Mouse (Mus musculus): ENCODE measurements at regions not wholly inside any gene's neighbourhood (a gene's known extent, or its start where the extent isn't known, plus 50 kb on each side); places are given as distances from the start of the nearest gene placed in this dataset.

GRCm38 (mm10) chrX:47328817-47329216 lies 564.0 kb downstream of the Smarca1 start:
- TF ChIP-seq CTCF (IDR thresholded peaks at IDR 0.05; ENCODE audit: low read depth, low read length), result no peak
- TF ChIP-seq POLR2A (IDR thresholded peaks at IDR 0.05; ENCODE audit: insufficient read depth, low read length), result no peak
